Mouse (Mus musculus) E14TG2a.4 (cell line): ENCODE data around the gene Pdzrn3.

Source experiments
- CTCF ChIP-seq: conservative IDR thresholded peaks from 2 replicates; pipeline ENCODE4 v1.5.1; 2014; ENCODE audit warnings: low read length
- NANOG ChIP-seq: IDR thresholded peaks from 2 replicates; pipeline ENCODE4 v1.6.1; 2014; ENCODE audit warnings: borderline replicate concordance, low read length, mixed read lengths
- POU5F1 ChIP-seq: IDR thresholded peaks from 2 replicates; pipeline ENCODE4 v1.6.1; 2014; ENCODE audit warnings: low read length, borderline replicate concordance

GRCm38 (mm10) chr6:101322580-101322979 lies 55.1 kb downstream of the Pdzrn3 start:
- TF ChIP-seq CTCF (no peak), NANOG (no peak), POU5F1 (no peak)
